Mouse (Mus musculus): ENCODE measurements at regions not wholly inside any gene's neighbourhood (a gene's known extent, or its start where the extent isn't known, plus 50 kb on each side); places are given as distances from the start of the nearest gene placed in this dataset.

DNA sequence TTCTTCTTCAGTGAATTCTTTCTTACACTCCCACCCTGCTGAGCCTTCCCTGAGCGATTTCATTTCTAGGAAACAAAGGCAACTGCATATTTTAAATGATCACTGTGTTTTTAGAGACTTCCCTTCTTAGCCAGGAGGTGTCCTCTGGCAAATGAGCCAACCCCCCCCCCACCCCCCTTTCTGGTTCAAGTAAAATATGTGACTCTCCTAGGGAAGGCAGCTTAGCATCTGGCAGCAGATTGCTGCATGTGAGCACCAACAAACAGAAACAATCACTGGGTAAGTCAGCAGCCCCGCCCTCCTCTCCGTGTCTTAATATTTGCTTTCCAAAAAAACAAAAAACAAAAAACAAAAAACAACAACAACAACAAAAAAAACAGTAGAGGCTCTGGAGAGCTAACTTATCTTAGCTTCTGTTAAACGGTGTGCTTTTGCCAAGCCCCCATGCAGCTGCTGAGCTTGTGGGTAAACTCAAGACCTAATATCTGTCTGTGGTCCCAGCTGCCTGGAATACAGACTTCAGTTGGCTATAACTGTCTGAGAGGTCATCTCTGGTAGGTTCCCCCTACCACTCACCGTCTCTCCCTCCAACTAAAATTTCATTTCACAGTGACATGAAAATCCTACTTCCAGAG lies 117.9 kb downstream of the Rpap3 start:
- Histone ChIP-seq H3K4me3 (ENCODE audit: low read length) (no peak overlapping the region), H3K4me2 (ENCODE audit: low read depth, low read length) (no peak overlapping the region), H3K4me1 (ENCODE audit: control insufficient read depth, insufficient read depth, low read length) (no peaks in the 10 kb centered on the region), H3K27me3 (replicated peaks; ENCODE audit: control insufficient read depth, insufficient read depth, low read length) (no peaks in the 10 kb centered on the region), H3K9ac (ENCODE audit: low read depth, low read length) (no peak overlapping the region), H3K36me3 (ENCODE audit: control insufficient read depth, insufficient read depth, low read length) (no peaks in the 10 kb centered on the region), H3K9me3 (ENCODE audit: control insufficient read depth, low read length) (no peaks in the 10 kb centered on the region), H3K27ac (ENCODE audit: low read length) (no peak overlapping the region)
- WGBS: 73% methylated on average over 5 of the region's 5 CpGs
- ATAC-seq: no peak

DNA sequence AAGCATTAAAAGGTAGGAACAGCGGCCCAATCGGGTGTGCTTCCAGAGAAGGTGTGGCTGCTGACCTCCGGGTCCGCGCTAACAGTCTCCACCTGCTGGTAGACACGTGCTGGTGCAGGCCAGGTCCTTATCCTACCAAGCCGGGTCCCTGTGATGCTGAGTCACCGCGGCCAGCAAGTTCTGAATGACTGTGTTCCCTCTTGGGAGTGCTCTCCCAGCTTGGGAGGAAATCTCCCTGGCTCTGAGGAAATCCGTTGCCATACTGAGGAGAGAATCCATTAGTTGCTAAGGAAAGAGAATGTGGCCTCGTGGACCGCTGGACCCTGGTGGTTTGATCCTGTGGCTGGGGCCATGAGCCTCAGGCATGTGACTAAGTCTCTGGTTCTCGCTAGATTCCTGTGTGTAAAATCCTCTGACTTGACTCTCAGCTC lies 123.9 kb downstream of the Rpap3 start:
- ATAC-seq: peak; percentile 84
- no peak overlapping the region for H3K27ac ChIP-seq (ENCODE audit: low read length)
- no peak overlapping the region for H3K9ac ChIP-seq (ENCODE audit: low read depth, low read length)
- no peak overlapping the region for H3K4me2 ChIP-seq (ENCODE audit: low read depth, low read length)
- H3K27me3 ChIP-seq (replicated peaks; ENCODE audit: control insufficient read depth, insufficient read depth, low read length): no peaks in the 10 kb centered on the region
- no peaks in the 10 kb centered on the region; the same call in 1 of the 2 replicates for H3K4me1 ChIP-seq (ENCODE audit: control insufficient read depth, insufficient read depth, low read length)
- no peaks in the 10 kb centered on the region for H3K9me3 ChIP-seq (ENCODE audit: control insufficient read depth, low read length)
- 25% methylated on average over 13 of the region's 13 CpGs for WGBS
- no peak overlapping the region for H3K4me3 ChIP-seq (ENCODE audit: low read length)
- H3K36me3 ChIP-seq (ENCODE audit: control insufficient read depth, insufficient read depth, low read length): no peaks in the 10 kb centered on the region

DNA sequence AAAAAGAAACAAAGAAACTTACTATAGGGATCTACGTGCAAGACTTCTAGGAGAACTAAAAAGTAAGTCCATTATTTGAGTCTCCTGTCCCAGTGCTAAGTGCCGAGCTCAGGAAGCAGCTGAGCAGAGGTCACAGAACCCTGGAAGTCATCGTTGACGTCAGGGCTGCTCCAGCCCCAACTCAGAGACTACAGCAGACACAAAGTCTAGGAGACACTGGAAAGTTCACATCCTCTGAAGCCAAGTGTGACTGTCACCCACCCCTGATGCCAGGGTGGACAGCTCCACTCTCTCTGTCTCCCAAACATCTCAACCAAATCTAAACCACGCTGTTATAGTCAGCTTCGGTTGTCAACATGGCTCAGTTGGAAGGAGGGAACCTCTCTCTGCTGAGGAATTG lies 124.9 kb downstream of the Rpap3 start:
- 0 out of 2 replicates have a peak overlapping the region, but pooled peaks have one; percentile 15 for H3K27ac ChIP-seq (ENCODE audit: low read length)
- H3K27me3 ChIP-seq (replicated peaks; ENCODE audit: control insufficient read depth, insufficient read depth, low read length): no peaks in the 10 kb centered on the region
- no peaks in the 10 kb centered on the region for H3K36me3 ChIP-seq (ENCODE audit: control insufficient read depth, insufficient read depth, low read length)
- no peak overlapping the region for H3K9ac ChIP-seq (ENCODE audit: low read depth, low read length)
- H3K4me2 ChIP-seq (ENCODE audit: low read depth, low read length): no peak overlapping the region
- no peak for ATAC-seq
- H3K9me3 ChIP-seq (ENCODE audit: control insufficient read depth, low read length): no peaks in the 10 kb centered on the region
- no peak overlapping the region for H3K4me3 ChIP-seq (ENCODE audit: low read length)
- no peaks in the 10 kb centered on the region; the same call in 1 of the 2 replicates for H3K4me1 ChIP-seq (ENCODE audit: control insufficient read depth, insufficient read depth, low read length)
- WGBS: 68% methylated on average over 6 of the region's 6 CpGs

DNA sequence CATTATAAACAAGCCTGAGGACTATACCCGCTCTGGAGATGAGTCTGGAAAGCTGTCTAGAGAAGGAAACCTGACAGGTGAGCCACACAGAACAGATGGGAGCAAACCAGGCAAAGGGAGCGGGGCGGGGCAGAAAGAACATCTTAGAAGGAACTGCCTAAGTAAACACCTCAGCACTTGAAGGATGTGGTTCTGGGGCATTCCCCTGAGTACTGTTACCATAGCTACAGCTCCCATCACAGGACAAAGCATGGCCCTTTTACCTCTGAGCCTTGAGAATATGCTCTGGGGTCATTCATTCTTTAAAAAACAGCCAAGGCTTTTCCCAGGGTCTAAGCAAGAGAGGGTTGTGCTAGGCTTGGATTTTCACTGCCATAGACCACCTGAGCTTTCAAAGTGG lies 127.6 kb downstream of the Rpap3 start:
- Histone ChIP-seq H3K4me2 (ENCODE audit: low read depth, low read length) (no peak overlapping the region), H3K4me1 (ENCODE audit: control insufficient read depth, insufficient read depth, low read length) (no peaks in the 10 kb centered on the region; the same call in 1 of the 2 replicates), H3K36me3 (ENCODE audit: control insufficient read depth, insufficient read depth, low read length) (no peaks in the 10 kb centered on the region), H3K4me3 (ENCODE audit: low read length) (no peak overlapping the region), H3K9ac (ENCODE audit: low read depth, low read length) (no peak overlapping the region), H3K9me3 (ENCODE audit: control insufficient read depth, low read length) (no peaks in the 10 kb centered on the region), H3K27me3 (replicated peaks; ENCODE audit: control insufficient read depth, insufficient read depth, low read length) (no peaks in the 10 kb centered on the region), H3K27ac (ENCODE audit: low read length) (no peak overlapping the region)
- ATAC-seq: no peak
- 83% methylated on average over 3 of the region's 3 CpGs for WGBS

DNA sequence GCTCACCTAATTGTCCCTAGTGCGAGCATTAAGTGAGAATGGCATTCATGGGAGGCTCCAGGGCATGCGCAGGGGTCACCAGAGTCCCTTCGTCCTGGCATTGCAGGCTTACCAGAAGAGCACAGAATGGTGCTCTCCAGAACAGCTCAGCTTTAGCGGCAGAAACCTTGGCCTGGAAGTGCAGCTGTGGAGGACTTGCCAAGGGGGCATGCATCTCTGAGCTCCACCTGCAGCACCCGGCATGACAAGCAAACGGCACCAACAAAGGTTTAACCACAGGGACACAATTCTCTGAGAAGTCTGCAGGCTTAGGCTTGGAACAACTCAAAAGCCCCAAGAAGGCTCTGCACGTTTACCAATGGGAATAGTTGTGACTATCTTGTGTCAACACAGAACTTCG lies 128.4 kb downstream of the Rpap3 start:
- Histone ChIP-seq H3K4me2 (ENCODE audit: low read depth, low read length) (no peak overlapping the region), H3K4me1 (ENCODE audit: control insufficient read depth, insufficient read depth, low read length) (no peaks in the 10 kb centered on the region; the same call in 1 of the 2 replicates), H3K9me3 (ENCODE audit: control insufficient read depth, low read length) (no peaks in the 10 kb centered on the region), H3K4me3 (ENCODE audit: low read length) (no peak overlapping the region), H3K27ac (ENCODE audit: low read length) (no peak overlapping the region), H3K36me3 (ENCODE audit: control insufficient read depth, insufficient read depth, low read length) (no peaks in the 10 kb centered on the region), H3K9ac (ENCODE audit: low read depth, low read length) (no peak overlapping the region), H3K27me3 (replicated peaks; ENCODE audit: control insufficient read depth, insufficient read depth, low read length) (no peaks in the 10 kb centered on the region)
- WGBS: 58% methylated on average over 8 of the region's 8 CpGs
- ATAC-seq: no peak

DNA sequence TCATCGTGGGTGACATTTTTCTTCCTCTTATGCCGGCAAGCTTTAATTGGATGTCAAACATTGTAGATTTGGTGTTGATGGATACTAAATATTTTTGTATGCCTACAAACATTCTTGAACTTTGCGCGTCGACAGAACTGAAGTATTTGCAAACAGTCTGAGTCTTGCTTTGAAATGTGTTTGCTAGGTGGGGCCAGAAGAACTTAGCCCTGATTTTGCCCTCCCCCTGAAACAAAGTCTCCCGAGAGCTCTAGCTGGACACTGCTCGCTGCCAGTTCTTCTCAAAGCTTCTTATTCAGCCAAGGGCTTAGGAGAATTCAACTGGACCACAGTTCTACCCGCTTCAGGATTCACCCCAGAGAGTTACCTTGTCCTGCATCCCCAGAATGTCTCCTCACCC lies 133.0 kb downstream of the Rpap3 start:
- 40% methylated on average over 8 of the region's 8 CpGs for whole genome bisulfite sequencing

DNA sequence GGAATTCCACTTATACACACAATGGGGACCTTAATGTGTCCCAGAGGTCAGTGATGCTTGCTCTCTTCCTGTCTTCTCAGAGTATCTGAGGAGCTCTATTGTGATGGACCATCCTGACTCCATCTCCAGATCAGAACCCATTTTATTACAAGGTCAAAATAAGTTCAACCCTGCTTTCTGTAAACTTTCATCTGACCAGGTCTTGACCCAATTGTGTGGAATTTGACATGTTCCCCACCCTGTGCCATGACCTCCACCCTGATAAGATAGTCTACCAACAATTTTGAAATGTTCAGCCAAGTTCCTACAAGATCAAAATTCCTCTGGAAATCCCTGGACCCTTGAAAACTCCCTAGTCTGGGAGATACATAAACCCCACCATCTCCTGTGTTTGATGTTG lies 133.7 kb downstream of the Rpap3 start:
- no peaks in the 10 kb centered on the region for H3K9me3 ChIP-seq (ENCODE audit: control insufficient read depth, low read length)
- ATAC-seq: no peak
- no peak overlapping the region for H3K4me3 ChIP-seq (ENCODE audit: low read length)
- H3K27me3 ChIP-seq (replicated peaks; ENCODE audit: control insufficient read depth, insufficient read depth, low read length): no peaks in the 10 kb centered on the region
- no peak overlapping the region for H3K27ac ChIP-seq (ENCODE audit: low read length)
- H3K36me3 ChIP-seq (ENCODE audit: control insufficient read depth, insufficient read depth, low read length): no peaks in the 10 kb centered on the region
- no peaks in the 10 kb centered on the region; the same call in 1 of the 2 replicates for H3K4me1 ChIP-seq (ENCODE audit: control insufficient read depth, insufficient read depth, low read length)
- no peak overlapping the region for H3K9ac ChIP-seq (ENCODE audit: low read depth, low read length)
- H3K4me2 ChIP-seq (ENCODE audit: low read depth, low read length): no peak overlapping the region

More for the DNA sequence above, 133.0 kb downstream of the Rpap3 start:
- Histone ChIP-seq H3K27ac (ENCODE audit: low read length) (no peak overlapping the region), H3K4me3 (ENCODE audit: low read length) (no peak overlapping the region), H3K36me3 (ENCODE audit: control insufficient read depth, insufficient read depth, low read length) (no peaks in the 10 kb centered on the region), H3K9me3 (ENCODE audit: control insufficient read depth, low read length) (no peaks in the 10 kb centered on the region), H3K9ac (ENCODE audit: low read depth, low read length) (no peak overlapping the region), H3K4me2 (ENCODE audit: low read depth, low read length) (no peak overlapping the region), H3K4me1 (ENCODE audit: control insufficient read depth, insufficient read depth, low read length) (no peaks in the 10 kb centered on the region; the same call in 1 of the 2 replicates), H3K27me3 (replicated peaks; ENCODE audit: control insufficient read depth, insufficient read depth, low read length) (no peaks in the 10 kb centered on the region)
- ATAC-seq: no peak

DNA sequence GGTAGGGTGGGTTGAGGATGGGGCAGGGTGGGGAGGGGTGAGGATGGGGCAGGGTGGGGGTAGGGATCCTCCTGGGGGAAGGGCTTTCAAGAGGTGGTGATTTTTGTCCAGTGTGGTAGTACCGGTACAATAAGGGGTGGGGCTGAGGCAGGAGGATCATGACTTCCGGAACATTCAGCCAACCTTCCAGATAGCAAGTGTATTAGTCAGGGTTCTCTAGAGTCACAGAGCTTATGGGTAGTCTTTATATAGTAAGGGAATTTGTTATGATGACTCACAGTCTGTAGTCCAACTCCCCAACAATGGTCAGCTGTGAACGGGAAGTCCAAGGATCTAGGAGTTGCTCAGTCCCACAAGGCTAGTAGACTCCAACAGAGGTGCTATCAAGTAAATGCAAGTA lies 145.5 kb downstream of the Rpap3 start:
- H3K27ac ChIP-seq (ENCODE audit: low read length): no peak overlapping the region
- no peak overlapping the region for H3K4me2 ChIP-seq (ENCODE audit: low read depth, low read length)
- 92% methylated on average over 3 of the region's 3 CpGs for WGBS
- no peaks in the 10 kb centered on the region for H3K4me1 ChIP-seq (ENCODE audit: control insufficient read depth, insufficient read depth, low read length)
- H3K36me3 ChIP-seq (ENCODE audit: control insufficient read depth, insufficient read depth, low read length): no peaks in the 10 kb centered on the region
- no peak for ATAC-seq
- H3K9me3 ChIP-seq (ENCODE audit: control insufficient read depth, low read length): peaks cover 3% of the 10 kb centered on the region; the same call in 1 of the 2 replicates
- H3K27me3 ChIP-seq (replicated peaks; ENCODE audit: control insufficient read depth, insufficient read depth, low read length): no peaks in the 10 kb centered on the region
- H3K9ac ChIP-seq (ENCODE audit: low read depth, low read length): no peak overlapping the region
- H3K4me3 ChIP-seq (ENCODE audit: low read length): no peak overlapping the region

DNA sequence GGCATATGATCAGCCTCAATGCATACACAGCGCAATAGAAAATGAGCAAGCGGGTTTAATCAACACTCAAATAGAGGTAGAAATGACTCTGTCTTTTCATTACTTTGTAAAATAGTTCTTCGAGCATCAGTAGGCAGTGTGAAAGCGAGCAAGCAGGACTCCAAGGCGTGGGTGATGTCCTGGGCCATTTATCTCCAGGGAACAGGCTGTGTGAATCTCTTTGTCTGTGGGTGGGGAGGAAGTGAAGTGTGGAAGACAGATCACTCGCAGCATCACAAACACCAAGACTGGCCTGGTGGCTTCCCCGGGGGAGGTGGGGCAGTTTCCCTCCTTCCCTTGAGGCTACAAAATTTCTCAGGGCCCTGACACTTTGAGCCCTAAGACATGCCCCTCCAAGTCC lies 146.9 kb downstream of the Rpap3 start:
- no peak for ATAC-seq
- WGBS: 89% methylated on average over 7 of the region's 7 CpGs
- no peak overlapping the region for H3K9ac ChIP-seq (ENCODE audit: low read depth, low read length)
- no peak overlapping the region for H3K4me2 ChIP-seq (ENCODE audit: low read depth, low read length)
- no peaks in the 10 kb centered on the region for H3K36me3 ChIP-seq (ENCODE audit: control insufficient read depth, insufficient read depth, low read length)
- no peak overlapping the region for H3K27ac ChIP-seq (ENCODE audit: low read length)
- no peak overlapping the region for H3K4me3 ChIP-seq (ENCODE audit: low read length)
- peaks cover 3% of the 10 kb centered on the region; the same call in 1 of the 2 replicates for H3K9me3 ChIP-seq (ENCODE audit: control insufficient read depth, low read length)
- no peaks in the 10 kb centered on the region for H3K4me1 ChIP-seq (ENCODE audit: control insufficient read depth, insufficient read depth, low read length)
- H3K27me3 ChIP-seq (replicated peaks; ENCODE audit: control insufficient read depth, insufficient read depth, low read length): no peaks in the 10 kb centered on the region

DNA sequence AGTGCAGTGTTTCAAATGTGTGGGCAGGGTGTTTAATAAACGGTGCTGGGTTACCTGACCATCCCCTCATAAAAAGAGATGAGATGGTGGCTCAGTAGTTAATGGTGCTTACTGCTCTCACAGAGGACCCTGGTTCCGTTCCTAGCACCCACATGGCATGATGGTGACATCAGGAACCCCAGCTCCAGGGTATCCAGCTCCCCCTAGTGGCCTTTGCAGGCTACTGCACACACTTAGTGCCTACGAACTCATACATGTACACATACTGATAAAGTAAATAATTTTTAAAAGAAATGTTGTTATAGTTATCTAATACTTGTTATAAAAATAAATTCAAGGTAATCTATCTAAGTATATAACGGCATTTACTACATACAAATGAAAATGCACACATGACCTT lies 157.3 kb downstream of the Rpap3 start:
- Histone ChIP-seq H3K9me3 (ENCODE audit: control insufficient read depth, low read length) (no peaks in the 10 kb centered on the region), H3K4me2 (ENCODE audit: low read depth, low read length) (no peak overlapping the region), H3K4me3 (ENCODE audit: low read length) (no peak overlapping the region), H3K4me1 (ENCODE audit: control insufficient read depth, insufficient read depth, low read length) (no peaks in the 10 kb centered on the region), H3K9ac (ENCODE audit: low read depth, low read length) (no peak overlapping the region), H3K36me3 (ENCODE audit: control insufficient read depth, insufficient read depth, low read length) (no peaks in the 10 kb centered on the region), H3K27ac (ENCODE audit: low read length) (no peak overlapping the region), H3K27me3 (replicated peaks; ENCODE audit: control insufficient read depth, insufficient read depth, low read length) (no peaks in the 10 kb centered on the region)
- 85% methylated on average over 4 of the region's 4 CpGs for WGBS
- no peak for ATAC-seq
